Mouse (Mus musculus) limb, embryonic 14.5 days (tissue): ENCODE data around the gene Ctnnd1. TPM values are rescaled to one million over a fixed set of nuclear protein-coding genes. Genes with fewer than 3 reads are reported as not detected.

Experiments
- ATAC-seq: fragments of 200-750 bp; cut with Nextera tagmentation; 2 replicates; pipeline ENCODE4 v1.8.0; 2017; ENCODE audit warnings: low read depth, moderate number of reproducible peaks, moderate TSS enrichment; ENCODE audit not compliant: low FRiP score
- DNase-seq: peaks from one replicate; pipeline ENCODE4 v3.0.0-alpha.2; 2015; ENCODE audit warnings: low spot score
- H3K27ac ChIP-seq: fragments of 300-500 bp; sonication (generic); replicated peaks from 2 replicates; pipeline ENCODE4 v1.5.1; 2014; ENCODE audit warnings: low read depth, mild to moderate bottlenecking, low read length, moderate library complexity, mixed read lengths
- H3K27me3 ChIP-seq: fragments of 300-500 bp; sonication (generic); 2 replicates; pipeline ENCODE4 v1.6.1; 2014; ENCODE audit warnings: low read length, mixed read lengths; ENCODE audit not compliant: control insufficient read depth, insufficient read depth
- H3K36me3 ChIP-seq: fragments of 300-500 bp; sonication (generic); 2 replicates; pipeline ENCODE4 v1.6.1; 2014; ENCODE audit warnings: mild to moderate bottlenecking, low read length, moderate library complexity, mixed read lengths; ENCODE audit not compliant: control insufficient read depth, insufficient read depth
- H3K4me1 ChIP-seq: fragments of 300-500 bp; sonication (generic); 2 replicates; pipeline ENCODE4 v1.6.1; 2014; ENCODE audit warnings: antibody characterized with exemption, low read length, mixed read lengths; ENCODE audit not compliant: control insufficient read depth, insufficient read depth
- H3K4me2 ChIP-seq: fragments of 300-500 bp; sonication (generic); replicated peaks from 2 replicates; pipeline ENCODE4 v1.6.1; 2014; ENCODE audit warnings: low read depth, mild to moderate bottlenecking, low read length, moderate library complexity; ENCODE audit not compliant: severe bottlenecking
- H3K4me3 ChIP-seq: fragments of 300-500 bp; sonication (generic); replicated peaks from 2 replicates; pipeline ENCODE4 v1.5.1; 2014; ENCODE audit warnings: low read length
- H3K9ac ChIP-seq: fragments of 300-500 bp; sonication (generic); 2 replicates; pipeline ENCODE4 v1.6.1; 2014; ENCODE audit warnings: mild to moderate bottlenecking, low read depth, low read length, moderate library complexity; ENCODE audit not compliant: severe bottlenecking
- H3K9me3 ChIP-seq: fragments of 300-500 bp; sonication (generic); 2 replicates; pipeline ENCODE4 v1.6.1; 2016; ENCODE audit warnings: low read length; ENCODE audit not compliant: control insufficient read depth
- POLR2A ChIP-seq: fragments of 200-500 bp; IDR thresholded peaks from 2 replicates; pipeline ENCODE4 v1.8.0; 2012; ENCODE audit warnings: inconsistent platforms, mild to moderate bottlenecking, moderate library complexity, borderline replicate concordance; ENCODE audit not compliant: insufficient read depth, insufficient read length; ENCODE audit errors: extremely low read depth
- WGBS: fragments of 180-500 bp; shearing (Covaris S2); extraction: QIAGEN DNeasy Blood & Tissue Kit; methylation state at CpG from one replicate; pipeline ENCODE4 v1.1.7; 2014; 5-methylcytosine and 5-hydroxymethylcytosine counted together
- polyA plus RNA-seq, 2 experiments: library from polyadenylated mRNA; depleted of rRNA in 1 of 2; stranded (reverse) in 1 of 2; unstranded in 1 of 2; fragments of >200 nt; fragmentation: Nextera tagmentation in 1 of 2; extraction: Ambion mirVana in 1 of 2; gene quantifications; 2 replicates each; pipeline versions ENCODE4 v1.2.1 to v1.2.3; 2012 to 2014

Gene Ctnnd1
- polyA plus RNA-seq, 2 experiments: 46.0 to 85.0 TPM

DNA sequence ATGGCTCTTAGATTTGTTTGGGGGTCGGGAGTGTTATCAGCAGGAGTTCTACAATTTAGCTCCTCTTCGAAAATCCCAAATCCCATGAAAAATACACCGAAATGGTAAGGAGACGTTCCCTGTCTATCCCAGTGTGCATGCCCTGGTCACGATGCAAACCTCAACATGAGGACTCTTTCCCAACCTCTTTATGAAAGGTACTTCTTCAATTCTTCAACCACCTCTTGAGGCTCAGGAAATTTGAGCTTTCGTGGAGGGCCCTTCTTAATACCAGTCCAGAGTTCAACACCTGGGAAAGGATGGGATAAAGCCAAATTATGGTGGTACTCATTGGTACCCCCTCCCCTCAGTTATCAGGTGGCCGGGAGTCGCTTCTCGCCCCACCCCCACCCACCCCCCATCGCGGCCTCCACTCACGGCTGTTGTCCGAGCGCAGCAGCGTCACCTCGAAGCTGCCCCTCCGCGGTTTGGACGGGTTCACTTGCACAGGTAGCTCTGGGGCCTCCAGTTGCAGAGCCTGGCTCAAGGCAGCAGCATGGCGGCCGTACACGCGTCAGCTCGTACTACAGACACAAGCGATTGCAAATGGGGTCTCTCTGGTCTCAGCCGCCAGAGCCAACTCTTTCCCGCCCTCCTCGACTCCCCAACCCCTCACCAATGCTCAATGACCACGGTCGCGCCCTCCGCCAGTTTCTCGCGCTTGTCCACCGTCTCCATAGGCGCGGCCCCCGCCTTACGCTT is 19.4 kb upstream of the Ctnnd1 start:
- ATAC-seq: peak; percentile 66
- WGBS: 2% methylated on average over 39 of the region's 39 CpGs
- DNase-seq: peak; percentile 22

DNA sequence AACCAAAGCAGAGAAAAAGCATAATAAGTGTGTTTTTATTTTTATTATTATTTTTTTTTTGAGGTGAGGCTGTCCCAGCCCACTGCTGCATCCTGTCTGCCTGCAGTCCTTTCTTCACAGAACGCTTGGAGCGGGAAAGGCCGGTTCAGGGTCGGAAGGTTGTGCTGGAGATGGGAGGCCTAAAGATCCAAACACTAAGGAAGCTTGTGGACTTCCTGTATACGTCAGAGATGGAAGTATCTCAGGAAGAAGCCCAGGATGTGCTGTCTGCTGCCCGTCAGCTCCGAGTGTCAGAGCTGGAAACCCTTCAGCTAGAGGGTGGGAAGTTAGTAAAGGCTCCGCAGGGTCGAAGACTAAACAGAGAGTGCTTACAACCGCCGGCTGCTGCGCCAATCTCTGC is 15.5 kb upstream of the Ctnnd1 start:
- no peak overlapping the region for H3K4me3 ChIP-seq
- no peaks in the 10 kb centered on the region for H3K9me3 ChIP-seq
- no peak for ATAC-seq
- 69% methylated on average over 12 of the region's 12 CpGs for WGBS
- TF ChIP-seq POLR2A: no peak
- H3K27me3 ChIP-seq: no peaks in the 10 kb centered on the region
- H3K4me2 ChIP-seq: no peak overlapping the region
- H3K36me3 ChIP-seq: peaks cover 10% of the 10 kb centered on the region; the same call in 1 of the 2 replicates
- H3K9ac ChIP-seq: no peak overlapping the region
- H3K27ac ChIP-seq: no peak overlapping the region
- peaks cover 7% of the 10 kb centered on the region for H3K4me1 ChIP-seq
- DNase-seq: no peak

More for the DNA sequence above, 19.4 kb upstream of the Ctnnd1 start:
- TF ChIP-seq POLR2A: no peak
- Histone ChIP-seq H3K9ac (peak overlapping the region; percentile 92), H3K27me3 (no peaks in the 10 kb centered on the region), H3K4me3 (peak overlapping the region; percentile 99), H3K27ac (peak overlapping the region; percentile 92), H3K4me2 (peak overlapping the region; percentile 75), H3K36me3 (peaks cover 34% of the 10 kb centered on the region), H3K9me3 (no peaks in the 10 kb centered on the region), H3K4me1 (peaks cover 7% of the 10 kb centered on the region)

DNA sequence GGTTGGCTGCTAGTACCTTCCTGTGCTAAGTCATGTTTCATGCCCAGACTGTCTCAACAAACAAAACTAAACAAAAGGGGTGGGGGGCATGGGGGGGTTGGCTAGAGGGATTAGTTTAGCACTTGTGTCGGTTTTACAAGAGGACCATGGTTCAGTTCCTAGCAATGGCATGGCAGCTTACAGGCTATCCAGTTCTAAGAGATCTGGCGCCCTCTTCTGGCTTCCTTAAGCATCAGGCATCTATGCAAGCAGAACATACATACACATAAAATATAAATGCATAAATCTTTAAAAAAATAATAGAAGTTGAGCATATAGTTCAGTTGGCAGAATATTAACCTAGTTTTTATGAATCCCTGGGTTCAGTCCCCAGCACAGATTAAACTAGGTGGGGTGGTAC is 12.3 kb upstream of the Ctnnd1 start:
- no peak overlapping the region for H3K4me2 ChIP-seq
- no peaks in the 10 kb centered on the region for H3K36me3 ChIP-seq
- TF ChIP-seq POLR2A: no peak
- WGBS: 28% methylated on average over 2 of the region's 2 CpGs
- ATAC-seq: no peak
- H3K4me3 ChIP-seq: no peak overlapping the region
- H3K27me3 ChIP-seq: no peaks in the 10 kb centered on the region
- no peak overlapping the region for H3K9ac ChIP-seq
- no peaks in the 10 kb centered on the region for H3K9me3 ChIP-seq
- no peak overlapping the region for H3K27ac ChIP-seq
- peak; percentile 65 for DNase-seq
- no peaks in the 10 kb centered on the region for H3K4me1 ChIP-seq

- no peaks in the 10 kb centered on the region for H3K27me3 ChIP-seq
- WGBS: 59% methylated on average over 3 of the region's 3 CpGs
- no peaks in the 10 kb centered on the region for H3K4me1 ChIP-seq
- H3K4me3 ChIP-seq: no peak overlapping the region
- H3K36me3 ChIP-seq: no peaks in the 10 kb centered on the region
- no peak for TF ChIP-seq POLR2A
- H3K4me2 ChIP-seq: no peak overlapping the region
- H3K9ac ChIP-seq: no peak overlapping the region
- ATAC-seq (no peak), DNase-seq (no peak)
- H3K9me3 ChIP-seq: no peaks in the 10 kb centered on the region
- H3K27ac ChIP-seq: no peak overlapping the region
These were observed 9.7 kb upstream of the Ctnnd1 start for GRCm38 (mm10) chr2:84660253-84660652.

DNA sequence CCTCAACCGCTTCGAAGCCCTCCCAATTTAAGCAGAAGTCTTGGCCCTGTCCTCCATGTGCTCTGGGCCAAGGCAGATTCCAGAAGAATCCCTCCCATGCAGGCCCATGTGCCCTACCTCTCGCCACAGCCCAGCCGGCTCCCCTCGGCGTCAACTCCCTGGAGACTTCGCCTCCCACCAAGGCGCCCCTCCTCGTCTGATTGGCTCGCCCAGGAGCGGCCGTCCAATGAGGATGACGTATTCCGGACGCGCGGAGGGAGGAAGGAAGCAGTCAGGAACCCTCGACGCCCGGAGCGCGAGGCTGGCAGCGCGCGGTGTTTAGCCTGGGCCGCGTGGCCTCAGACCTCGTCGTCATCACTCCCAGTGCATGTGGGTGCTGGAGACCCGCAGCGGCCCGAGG is 8.2 kb upstream of the Ctnnd1 start, which contains the start of gene Btbd18:
Btbd18 (plus strand) TSS at position 274 of the 400 bp plus-strand sequence.
- H3K4me1 ChIP-seq: no peaks in the 10 kb centered on the region
- ATAC-seq (no peak), DNase-seq (no peak)
- no peak within 1 kb of the TSS for H3K4me3 ChIP-seq
- H3K27ac ChIP-seq: no peak within 1 kb of the TSS
- no peak within 1 kb of the TSS for H3K4me2 ChIP-seq
- no peaks in the 10 kb centered on the region for H3K9me3 ChIP-seq
- no peak for TF ChIP-seq POLR2A
- H3K36me3 ChIP-seq: no peaks in the 10 kb centered on the region
- no peak within 1 kb of the TSS for H3K9ac ChIP-seq
- H3K27me3 ChIP-seq: no peaks in the 10 kb centered on the region
- WGBS: 95% methylated on average over 32 of the region's 32 CpGs
